Mouse (Mus musculus): ENCODE data around the gene Pram1. TPM values are rescaled to one million over a fixed set of nuclear protein-coding genes. Genes with fewer than 3 reads are reported as not detected.

The Pram1 gene
- total RNA-seq, 2 experiments from 2014 or later, result 0.56 TPM; not detected in 1

DNA sequence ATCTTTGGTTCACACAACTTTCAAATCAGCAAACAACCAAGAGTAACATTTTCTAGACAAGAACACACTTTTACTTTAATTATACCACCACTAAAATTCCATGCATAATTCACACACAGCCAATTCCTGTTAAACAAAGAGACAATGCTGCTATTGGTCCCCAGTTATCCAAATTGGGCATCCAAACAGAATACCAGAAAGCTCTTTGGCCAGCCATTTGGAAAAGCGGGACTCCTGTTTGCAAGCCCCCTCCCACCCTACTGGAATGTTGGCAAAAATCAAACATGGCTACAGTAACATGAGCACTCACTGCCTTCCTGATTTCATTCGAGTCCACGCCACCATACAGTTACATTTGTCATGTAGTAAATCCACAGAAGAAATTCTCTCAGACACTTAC is 31.8 kb downstream of the Pram1 start:
- DNase-seq, result no peak

DNA sequence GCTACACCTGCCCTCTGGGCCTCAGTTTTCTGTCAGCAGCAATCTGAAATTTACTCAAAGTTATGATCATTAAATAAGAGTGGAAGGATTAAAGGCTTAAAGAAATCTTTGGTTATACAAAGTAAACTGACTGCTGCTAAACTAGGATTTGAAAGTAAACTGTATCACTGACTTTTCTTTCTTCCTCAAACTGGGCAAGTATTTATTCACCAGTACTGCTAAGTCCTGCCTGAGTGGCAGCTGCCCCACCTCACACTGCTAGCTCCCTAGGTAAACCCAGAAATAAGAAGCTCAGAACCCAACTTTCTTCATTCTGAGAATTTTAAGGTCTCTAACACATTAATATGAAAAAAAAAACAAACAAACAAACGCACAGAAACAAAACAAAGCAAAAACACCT is 36.0 kb downstream of the Pram1 start:
- no peak for DNase-seq

DNA sequence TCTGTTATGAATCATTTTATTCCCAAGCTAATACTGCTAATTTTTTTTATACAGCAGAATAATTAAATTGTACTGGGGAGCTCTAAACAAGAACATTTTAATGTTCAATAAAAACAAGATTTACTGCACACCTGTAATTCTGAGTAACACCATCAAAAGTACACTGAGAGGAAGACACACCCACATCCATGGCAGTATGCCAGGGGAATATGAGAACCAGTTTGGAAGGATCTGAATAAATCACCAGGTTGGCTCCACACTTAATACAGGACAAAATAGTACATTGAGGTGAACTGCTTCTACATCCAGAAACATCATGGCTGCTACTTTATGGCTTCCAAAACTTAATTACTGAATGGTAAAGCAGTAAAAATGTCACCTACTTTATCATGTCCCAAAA is 37.6 kb downstream of the Pram1 start:
- peak; percentile 17 to 35 for DNase-seq

DNA sequence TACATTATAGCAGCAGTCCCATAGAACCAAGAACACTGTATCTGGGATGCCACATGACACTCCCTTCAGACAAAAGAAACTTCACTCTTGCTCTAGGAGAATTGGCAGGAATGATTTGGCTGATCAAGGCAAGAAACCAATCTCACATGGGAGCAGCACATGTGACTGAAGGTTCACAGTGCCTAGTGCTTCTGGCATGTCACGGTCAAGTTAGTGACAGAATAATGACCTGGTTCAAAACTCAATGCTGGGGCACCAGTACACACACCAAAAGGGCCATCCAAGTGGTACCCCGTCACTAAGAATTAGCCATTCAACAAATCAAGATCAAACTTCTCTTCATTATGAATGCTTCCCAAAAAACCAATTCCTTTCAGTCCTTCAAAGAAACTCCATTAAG is 38.2 kb downstream of the Pram1 start:
- DNase-seq, result no peak

DNA sequence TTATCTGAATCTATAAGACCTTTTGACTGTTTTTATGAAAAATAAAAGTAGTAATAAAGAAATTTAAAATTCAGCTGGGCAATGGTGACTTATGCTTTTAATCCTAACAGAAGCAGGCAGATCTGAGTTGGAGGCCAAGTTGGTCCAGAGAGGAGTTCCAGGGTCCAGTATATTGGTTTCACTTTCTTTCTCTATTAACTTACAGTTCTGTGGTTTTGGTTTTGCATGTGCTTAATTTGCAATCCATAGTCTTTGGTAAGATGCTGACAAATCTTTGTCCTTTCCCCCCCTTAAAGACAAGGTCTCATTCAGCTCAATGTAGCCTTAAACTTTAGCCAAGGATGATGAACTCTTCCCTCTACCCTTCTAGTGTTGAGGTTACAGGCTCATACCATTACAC is 40.9 kb downstream of the Pram1 start:
- DNase-seq, result no peak

DNA sequence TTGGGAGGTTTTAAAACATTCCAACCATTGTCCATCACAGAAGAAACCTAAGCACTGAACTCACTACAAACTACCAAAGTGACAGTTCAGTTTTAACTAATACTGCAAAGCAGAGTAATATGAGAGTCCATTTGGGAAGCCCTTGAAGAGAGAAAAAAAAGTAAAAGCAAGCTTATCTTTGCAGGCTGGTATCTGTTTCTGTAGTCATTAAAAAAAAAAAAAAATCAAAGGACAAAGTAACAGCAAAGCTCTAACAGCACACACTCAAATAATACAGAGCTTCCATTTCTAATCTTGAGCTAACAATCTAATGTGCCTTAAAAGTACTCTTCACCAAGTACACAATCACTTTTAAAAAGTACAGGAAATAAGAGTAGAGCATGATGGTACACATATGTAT is 43.9 kb downstream of the Pram1 start:
- DNase-seq, result no peak

DNA sequence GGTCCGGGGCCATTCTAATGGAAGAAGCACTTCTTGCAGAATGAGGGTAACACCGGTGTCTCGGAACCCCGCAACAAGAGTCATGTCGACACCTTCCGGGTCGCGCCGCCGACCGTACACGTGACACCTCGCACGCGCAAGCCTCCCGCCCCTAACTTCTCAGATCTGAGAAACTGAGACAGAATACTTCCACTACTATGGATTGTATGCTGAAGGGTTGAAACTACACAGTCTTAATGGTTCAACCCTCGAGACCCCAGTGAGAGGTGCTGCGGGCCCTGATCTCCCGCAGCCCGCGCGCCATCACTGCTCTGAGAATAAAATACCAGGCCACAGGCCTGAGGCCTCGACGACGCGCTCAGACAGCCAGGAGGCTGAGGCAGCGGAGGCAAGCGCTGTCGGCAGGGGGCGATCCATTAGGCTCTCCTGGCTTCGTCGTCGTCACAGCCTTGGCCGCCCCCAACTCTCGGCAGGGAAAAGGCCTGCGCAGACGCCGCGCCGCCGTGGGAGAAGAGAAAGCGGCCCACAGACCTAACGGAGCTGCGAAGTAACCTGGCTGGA is 46.9 kb downstream of the Pram1 start:
- peak; percentile 75 to 78 for DNase-seq

DNA sequence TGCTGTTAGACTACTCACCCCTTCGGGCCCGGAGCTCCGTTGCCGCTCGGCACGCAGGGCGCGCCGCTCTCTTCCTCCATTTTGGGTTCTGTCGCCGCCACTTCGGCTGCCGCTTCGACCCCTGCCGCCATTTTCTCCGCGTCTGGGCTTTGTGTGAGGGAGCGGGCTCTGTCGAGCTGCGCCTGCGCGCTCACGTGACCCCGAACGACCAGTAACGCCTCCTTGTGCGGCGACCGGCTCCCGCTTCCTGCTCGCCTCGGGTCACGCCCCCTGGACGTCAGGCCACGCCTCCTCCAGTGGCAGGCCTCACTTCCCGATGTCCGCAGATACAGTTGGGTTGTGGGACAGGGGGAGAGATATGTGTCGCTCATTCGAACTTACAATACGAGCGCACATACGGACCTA is 47.4 kb downstream of the Pram1 start:
- peak; percentile 99 to 100 for DNase-seq

DNA sequence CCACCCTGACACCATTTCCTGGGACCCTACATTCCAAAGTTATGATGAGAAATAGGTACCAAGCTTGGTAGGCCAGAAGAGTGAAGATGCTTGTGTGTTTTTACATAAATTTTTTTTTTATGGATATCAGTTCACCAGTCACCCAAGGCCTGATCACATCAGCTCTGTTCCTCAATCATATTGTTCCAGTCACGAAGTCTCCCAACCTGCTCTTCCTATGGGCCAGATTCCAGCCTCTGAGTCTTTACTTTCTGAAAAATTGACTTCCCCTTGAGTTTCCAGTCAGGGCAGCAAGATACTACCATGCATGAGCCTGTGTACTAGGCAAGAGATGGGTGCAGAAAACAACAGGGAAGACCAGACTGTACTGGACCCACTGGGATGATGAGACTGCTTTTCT is 48.9 kb downstream of the Pram1 start, which contains the start of gene Hnrnpm:
Gene Hnrnpm, minus strand, starts transcription at position 101 of the 400 bp plus-strand sequence.
- no peak for DNase-seq

Other genes starting within 250 kb of the Pram1 start
- gene Zfp101, start 243.4 kb upstream of the Pram1 start, total RNA-seq (2021), result 1 to 10 TPM; 6.0 to 8.8 TPM
- under 1 TPM in 1 of 2 experiments, not detected in 1; 0.20 TPM for gene Actl9, start 205.2 kb upstream of the Pram1 start, total RNA-seq (2021)
- gene Adamts10, start 113.9 kb upstream of the Pram1 start, total RNA-seq (2021), result 10 to 100 TPM; 22.3 to 29.7 TPM
- 1 to 10 TPM; 2.1 to 3.3 TPM for gene Myo1f, start 82.3 kb upstream of the Pram1 start, total RNA-seq (2021)
- gene Zfp414, start 9.0 kb upstream of the Pram1 start, total RNA-seq (2021), result 10 to 100 TPM; 28.9 to 35.3 TPM
- 100 to 1,000 TPM; 136 to 171 TPM for gene Hnrnpm, start 48.8 kb downstream of the Pram1 start, total RNA-seq (2021)
- gene March2, start 80.6 kb downstream of the Pram1 start, total RNA-seq (2021), result 100 to 1,000 TPM in 1 of 2 experiments, 10 to 100 TPM in 1; 92.9 to 119 TPM
- gene Rab11b, start 122.5 kb downstream of the Pram1 start, total RNA-seq (2021), result 100 to 1,000 TPM; 231 to 299 TPM
- 100 to 1,000 TPM in 1 of 2 experiments, 10 to 100 TPM in 1; 62.7 to 110 TPM for gene Angptl4, start 143.8 kb downstream of the Pram1 start, total RNA-seq (2021)
- 10 to 100 TPM; 72.2 to 90.5 TPM for gene Kank3, start 172.5 kb downstream of the Pram1 start, total RNA-seq (2021)
- gene Rps28, start 186.5 kb downstream of the Pram1 start, total RNA-seq (2021), result 1,000 to 10,000 TPM; 1,486 to 1,511 TPM
- 100 to 1,000 TPM; 432 to 487 TPM for gene Ndufa7, start 186.5 kb downstream of the Pram1 start, total RNA-seq (2021)
- gene Cd320, start 205.0 kb downstream of the Pram1 start, total RNA-seq (2021), result 10 to 100 TPM; 30.8 to 47.3 TPM
- not detected for gene Gm7029, start 235.8 kb downstream of the Pram1 start, total RNA-seq (2021)

All from adrenal gland, postnatal 36 days (tissue).